Mouse (Mus musculus): ENCODE measurements at regions not wholly inside any gene's neighbourhood (a gene's known extent, or its start where the extent isn't known, plus 50 kb on each side); places are given as distances from the start of the nearest gene placed in this dataset.

DNA sequence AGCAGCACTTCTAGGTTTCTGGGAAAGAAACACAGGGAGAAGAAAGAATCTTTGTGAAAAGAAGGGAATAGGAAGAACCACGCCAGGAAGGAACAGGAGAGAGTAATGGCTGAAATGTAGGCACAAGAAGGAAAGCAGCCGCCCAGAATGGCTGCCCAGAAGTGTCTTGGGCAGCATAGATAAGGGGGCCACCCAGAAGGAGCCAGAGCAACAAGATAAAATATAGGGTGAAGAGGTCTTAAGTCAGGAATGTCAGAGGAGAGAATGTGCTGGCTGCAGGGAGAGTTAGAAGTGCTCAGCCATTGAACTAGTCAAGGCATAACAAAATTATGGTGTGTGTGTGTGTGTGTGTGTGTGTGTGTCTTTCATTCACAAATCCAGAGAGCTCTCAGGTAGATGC, 227.7 kb upstream of the Dkk2 start:
- no peak for TF ChIP-seq MAX (IDR thresholded peaks at IDR 0.05; ENCODE audit: low read length)
- TF ChIP-seq ZKSCAN1 (IDR thresholded peaks at IDR 0.05; ENCODE audit: borderline replicate concordance, low read depth, low read length) = no peak
- no peak for TF ChIP-seq MAZ (IDR thresholded peaks at IDR 0.05; ENCODE audit: low read depth, low read length)
- TF ChIP-seq ZNF384 (IDR thresholded peaks at IDR 0.05; ENCODE audit: low read depth, low read length) = no peak
- TF ChIP-seq SMC3 (IDR thresholded peaks at IDR 0.05; ENCODE audit: low read depth, low read length) = no peak
- no peak for TF ChIP-seq POLR2AphosphoS2 (IDR thresholded peaks at IDR 0.05; ENCODE audit: low read depth, low read length)
- no peak for TF ChIP-seq CTCF (conservative IDR thresholded peaks at IDR 0.05 in 1 of 2, IDR thresholded peaks at IDR 0.05 in 1 of 2; ENCODE audit: low read depth in 2 of 2, low read length in 2 of 2)
- TF ChIP-seq ELF1 (IDR thresholded peaks at IDR 0.05; ENCODE audit: low read depth, low read length) = no peak
- no peak for TF ChIP-seq TBP (conservative IDR thresholded peaks at IDR 0.05; ENCODE audit: low read depth, low read length)
- no peak for TF ChIP-seq RAD21 (IDR thresholded peaks at IDR 0.05; ENCODE audit: low read depth, low read length)
- no peak for TF ChIP-seq IRF4 (IDR thresholded peaks at IDR 0.05; ENCODE audit: low read depth, low read length)
